Mouse (Mus musculus) hindbrain, embryonic 16.5 days (tissue): ENCODE measurements at regions not wholly inside any gene's neighbourhood (a gene's known extent, or its start where the extent isn't known, plus 50 kb on each side); places are given as distances from the start of the nearest gene placed in this dataset.
"Not testable (repeated sequence)": the region's sequence is repeated elsewhere in the genome, so short reads cannot be mapped to it uniquely, and the experiment has no call there.

Experiments used
- ATAC-seq: fragments of 200-750 bp; cut with Nextera tagmentation; 2 replicates; pipeline ENCODE4 v1.8.0; 2017; ENCODE audit warnings: moderate TSS enrichment, moderate library complexity
- H3K27ac ChIP-seq: fragments of 300-500 bp; sonication (generic); 2 replicates; pipeline ENCODE4 v1.5.1; 2014; ENCODE audit warnings: low read depth, mild to moderate bottlenecking, control low read depth, low read length, moderate library complexity
- H3K27me3 ChIP-seq: fragments of 300-500 bp; sonication (generic); replicated peaks from 2 replicates; pipeline ENCODE4 v1.6.1; 2014; ENCODE audit warnings: low read length; ENCODE audit not compliant: control insufficient read depth, insufficient read depth
- H3K36me3 ChIP-seq: fragments of 300-500 bp; sonication (generic); 2 replicates; pipeline ENCODE4 v1.6.1; 2014; ENCODE audit warnings: mild to moderate bottlenecking, low read length, moderate library complexity, mixed read lengths; ENCODE audit not compliant: control insufficient read depth, insufficient read depth
- H3K4me1 ChIP-seq: fragments of 300-500 bp; sonication (generic); 2 replicates; pipeline ENCODE4 v1.6.1; 2014; ENCODE audit warnings: low read depth, low read length; ENCODE audit not compliant: control insufficient read depth, insufficient read depth
- H3K4me2 ChIP-seq: fragments of 300-500 bp; sonication (generic); 2 replicates; pipeline ENCODE4 v1.6.1; 2014; ENCODE audit warnings: mild to moderate bottlenecking, low read length, control low read depth, moderate library complexity
- H3K4me3 ChIP-seq: fragments of 300-500 bp; sonication (generic); 2 replicates; pipeline ENCODE4 v1.5.1; 2014; ENCODE audit warnings: mild to moderate bottlenecking, low read length, control low read depth, moderate library complexity
- H3K9ac ChIP-seq: fragments of 300-500 bp; sonication (generic); 2 replicates; pipeline ENCODE4 v1.6.1; 2014; ENCODE audit warnings: low read depth, mild to moderate bottlenecking, control low read depth, low read length, moderate library complexity
- H3K9me3 ChIP-seq: fragments of 300-500 bp; sonication (generic); 2 replicates; pipeline ENCODE4 v1.6.1; 2014; ENCODE audit warnings: mild to moderate bottlenecking, low read length, moderate library complexity; ENCODE audit not compliant: control insufficient read depth
- WGBS: fragments of 180-500 bp; shearing (Covaris S2); extraction: QIAGEN DNeasy Blood & Tissue Kit; methylation state at CpG from one replicate; pipeline ENCODE4 v1.1.7; 2014; 5-methylcytosine and 5-hydroxymethylcytosine counted together

GRCm38 (mm10) chr2:17902616-17903015 lies 94.1 kb downstream of the H2al2a start:
- Histone ChIP-seq H3K4me3 (no peak overlapping the region), H3K4me1 (no peaks in the 10 kb centered on the region), H3K27ac (no peak overlapping the region), H3K4me2 (no peak overlapping the region), H3K27me3 (no peaks in the 10 kb centered on the region), H3K36me3 (no peaks in the 10 kb centered on the region), H3K9me3 (no peaks in the 10 kb centered on the region), H3K9ac (no peak overlapping the region)
- WGBS, result 80% methylated on average over 1 of the region's 1 CpGs
- no peak for ATAC-seq

DNA sequence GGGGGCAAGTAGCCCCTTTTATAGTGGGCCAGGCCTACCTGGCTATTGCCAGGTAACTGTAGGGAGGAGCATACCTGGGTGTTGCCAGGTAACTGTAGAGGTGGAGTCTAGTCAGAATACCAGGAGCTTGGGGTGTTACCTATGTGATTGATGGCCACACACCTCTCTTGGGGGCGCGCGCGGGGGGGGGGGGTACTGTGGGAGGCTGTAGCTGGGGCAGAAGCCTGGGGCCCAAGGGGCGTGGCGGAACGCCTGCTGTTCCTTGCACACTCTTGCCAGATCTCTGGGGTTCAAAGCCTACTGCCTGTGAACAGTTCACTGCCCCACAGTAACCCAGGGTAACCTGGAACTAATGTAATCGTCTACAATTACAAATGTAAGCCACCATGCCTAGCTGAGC lies 96.6 kb downstream of the H2al2a start:
- H3K27ac ChIP-seq, result no peak overlapping the region
- no peaks in the 10 kb centered on the region for H3K9me3 ChIP-seq
- ATAC-seq, result no peak
- H3K4me1 ChIP-seq, result no peaks in the 10 kb centered on the region
- no peak overlapping the region for H3K4me3 ChIP-seq
- H3K36me3 ChIP-seq, result no peaks in the 10 kb centered on the region
- H3K4me2 ChIP-seq, result no peak overlapping the region
- no peak overlapping the region for H3K9ac ChIP-seq
- H3K27me3 ChIP-seq, result no peaks in the 10 kb centered on the region
- 45% methylated on average over 8 of the region's 8 CpGs for whole genome bisulfite sequencing

DNA sequence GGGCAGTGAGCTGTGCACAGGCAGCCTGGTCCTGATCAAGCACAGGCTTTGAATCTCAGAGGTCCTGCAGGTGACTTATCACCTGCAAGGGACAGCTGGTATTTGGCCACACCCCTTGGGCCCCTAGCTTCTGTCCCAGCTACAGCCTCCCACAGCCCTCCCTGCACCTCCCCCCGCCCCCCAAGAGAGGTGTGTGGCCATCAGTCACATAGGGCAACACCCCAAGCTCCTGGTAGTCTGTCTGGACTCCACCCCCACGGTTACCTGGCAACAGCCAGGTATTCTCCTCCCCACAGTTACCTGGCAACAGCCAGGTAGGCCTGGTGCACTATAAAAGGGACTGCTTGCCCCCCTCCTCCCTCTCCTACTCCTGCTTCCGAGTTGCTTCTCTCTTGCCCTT lies 98.0 kb downstream of the H2al2a start:
- no peaks in the 10 kb centered on the region for H3K36me3 ChIP-seq
- no peak overlapping the region for H3K27ac ChIP-seq
- H3K9ac ChIP-seq, result no peak overlapping the region
- H3K4me3 ChIP-seq, result no peak overlapping the region
- H3K9me3 ChIP-seq, result no peaks in the 10 kb centered on the region
- no peak for ATAC-seq
- H3K4me2 ChIP-seq, result no peak overlapping the region
- WGBS, result 42% methylated on average over 2 of the region's 3 CpGs
- H3K27me3 ChIP-seq, result no peaks in the 10 kb centered on the region
- no peaks in the 10 kb centered on the region for H3K4me1 ChIP-seq

DNA sequence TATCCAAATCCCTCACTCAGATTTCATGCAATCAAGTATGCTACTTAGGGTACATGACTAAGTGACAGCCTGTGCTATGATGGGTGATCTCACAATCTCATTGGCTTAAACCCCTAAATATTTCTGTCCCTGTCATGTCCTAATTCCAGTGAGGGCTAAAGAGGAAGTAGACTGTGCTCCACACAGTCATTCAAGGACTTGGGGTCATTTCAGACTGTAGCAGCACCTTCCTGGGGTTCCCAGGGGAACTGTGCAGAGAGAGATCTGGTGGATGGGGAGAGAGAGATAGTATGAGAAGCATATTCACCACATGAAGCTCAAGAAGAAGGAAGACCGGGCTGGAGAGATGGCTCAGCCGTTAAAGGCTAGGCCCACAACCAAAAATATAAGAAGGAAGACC lies 100.7 kb downstream of the H2al2a start:
- whole genome bisulfite sequencing, result 93% methylated on average over 2 of the region's 2 CpGs
- H3K4me1 ChIP-seq, result no peaks in the 10 kb centered on the region
- no peak overlapping the region for H3K4me2 ChIP-seq
- H3K36me3 ChIP-seq, result no peaks in the 10 kb centered on the region
- no peak overlapping the region for H3K27ac ChIP-seq
- H3K9ac ChIP-seq, result no peak overlapping the region
- no peaks in the 10 kb centered on the region for H3K9me3 ChIP-seq
- no peak for ATAC-seq
- H3K4me3 ChIP-seq, result no peak overlapping the region
- no peaks in the 10 kb centered on the region for H3K27me3 ChIP-seq

- H3K9ac ChIP-seq, H3K4me3 ChIP-seq, H3K9me3 ChIP-seq, H3K36me3 ChIP-seq, H3K27ac ChIP-seq, H3K27me3 ChIP-seq, H3K4me2 ChIP-seq, H3K4me1 ChIP-seq, ATAC-seq: not testable (repeated sequence)
- 86% methylated on average over 7 of the region's 7 CpGs for WGBS
Measured at GRCm38 (mm10) chr2:17892661-17893060, 104.1 kb downstream of the H2al2a start.

GRCm38 (mm10) chr2:17887699-17888098 lies 109.1 kb downstream of the H2al2a start:
- no peaks in the 10 kb centered on the region for H3K27me3 ChIP-seq
- ATAC-seq, result no peak
- 45% methylated on average over 3 of the region's 3 CpGs for WGBS

DNA sequence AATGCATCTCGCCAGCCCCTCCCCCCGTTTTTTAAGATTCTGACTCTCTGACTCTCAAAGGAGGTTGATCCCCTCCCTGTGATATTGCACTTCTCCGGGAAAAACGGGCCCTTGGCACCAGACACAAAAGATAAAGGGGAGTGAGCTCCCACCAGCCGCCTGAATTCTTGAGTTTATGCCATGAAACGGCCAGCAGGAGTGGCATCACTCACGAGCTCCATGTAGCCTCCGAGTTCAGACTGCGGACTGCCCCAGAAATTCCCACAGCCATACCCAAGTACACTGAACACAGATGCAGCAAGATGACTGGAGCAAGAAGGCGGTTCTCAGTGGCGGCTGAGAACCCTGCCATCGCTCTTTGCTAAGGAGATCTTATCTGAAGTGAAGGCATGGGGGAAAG lies 114.4 kb downstream of the H2al2a start:
- Histone ChIP-seq H3K36me3 (no peaks in the 10 kb centered on the region), H3K4me1 (no peaks in the 10 kb centered on the region), H3K4me3 (no peak overlapping the region), H3K9me3 (no peaks in the 10 kb centered on the region), H3K9ac (no peak overlapping the region), H3K4me2 (no peak overlapping the region), H3K27me3 (no peaks in the 10 kb centered on the region), H3K27ac (no peak overlapping the region)
- 70% methylated on average over 12 of the region's 12 CpGs for WGBS
- ATAC-seq, result no peak

More at GRCm38 (mm10) chr2:17887699-17888098, 109.1 kb downstream of the H2al2a start:
- Histone ChIP-seq H3K27ac (no peak overlapping the region), H3K4me2 (no peak overlapping the region), H3K4me1 (no peaks in the 10 kb centered on the region), H3K9ac (no peak overlapping the region), H3K4me3 (no peak overlapping the region), H3K9me3 (no peaks in the 10 kb centered on the region), H3K36me3 (no peaks in the 10 kb centered on the region)

- Histone ChIP-seq H3K9me3 (no peaks in the 10 kb centered on the region), H3K4me1 (no peaks in the 10 kb centered on the region), H3K4me3 (no peak overlapping the region), H3K36me3 (no peaks in the 10 kb centered on the region), H3K4me2 (no peak overlapping the region), H3K27me3 (no peaks in the 10 kb centered on the region), H3K9ac (no peak overlapping the region), H3K27ac (no peak overlapping the region)
- peak; percentile 72 for ATAC-seq
- WGBS, result 23% methylated on average over 11 of the region's 11 CpGs
Measured at GRCm38 (mm10) chr2:17880800-17881717, 115.7 kb downstream of the H2al2a start.

- Histone ChIP-seq H3K9me3 (no peaks in the 10 kb centered on the region), H3K27me3 (no peaks in the 10 kb centered on the region), H3K9ac (no peak overlapping the region), H3K36me3 (no peaks in the 10 kb centered on the region), H3K27ac (no peak overlapping the region), H3K4me2 (no peak overlapping the region), H3K4me1 (no peaks in the 10 kb centered on the region), H3K4me3 (no peak overlapping the region)
- whole genome bisulfite sequencing, result 89% methylated on average over 1 of the region's 1 CpGs
- no peak for ATAC-seq
Measured at GRCm38 (mm10) chr2:17877901-17878300, 118.9 kb downstream of the H2al2a start.
